In genomic region chr8:105685796-105686308, GRCm38 (mm10) we compare ENCODE assay signal across 8 mouse cellular contexts. TPM values are rescaled to one million over a fixed set of nuclear protein-coding genes. Genes with fewer than 3 reads are reported as not detected.
DNase-seq lines count a peak whose midpoint lies in the region; ATAC-seq and TF ChIP-seq lines count a peak whose summit lies in the region.

Gene Carmil2, plus strand, starts transcription at chr8:105686274.

- peak within 1 kb of the TSS; percentile 46 for H3K4me2 ChIP-seq in stomach, embryonic 15.5 days

- peak; percentile 82 for TF ChIP-seq CTCF in layer of hippocampus, adult 2 months (conservative IDR thresholded peaks at IDR 0.05)

- H3K36me3 ChIP-seq in limb, embryonic 10.5 days, result peaks cover 38% of the 10 kb centered on the region
- H3K36me3 ChIP-seq in midbrain, embryonic 10.5 days, result peaks cover 37% of the 10 kb centered on the region
- H3K36me3 ChIP-seq in stomach, embryonic 15.5 days, result peaks cover 15% of the 10 kb centered on the region

- DNase-seq in layer of hippocampus, adult 2 months (ENCODE audit: low spot score in 2 of 2), result peak in 1 of 2 experiments; percentile 55
- DNase-seq in layer of hippocampus, adult 9-10 months (ENCODE audit: low spot score), result no peak
- DNase-seq in c-Kit-positive CD71-negative TER-119-negative erythroid progenitor cells, embryonic 14.5 days (ENCODE audit: low read depth), result peak; percentile 62
- DNase-seq in gastrocnemius, adult 18-20 months (ENCODE audit: low spot score), result peak; percentile 70
- DNase-seq in induced T-regulatory cell, adult 2 months (ENCODE audit: low read depth), result peak; percentile 92
- DNase-seq in limb, embryonic 10.5 days (ENCODE audit: low spot score), result peak; percentile 67
- peak; percentile 55 for DNase-seq in midbrain, embryonic 10.5 days (ENCODE audit: low spot score)

- H3K4me1 ChIP-seq in limb, embryonic 10.5 days, result peaks cover 16% of the 10 kb centered on the region
- peaks cover 15% of the 10 kb centered on the region for H3K4me1 ChIP-seq in midbrain, embryonic 10.5 days
- peaks cover 7% of the 10 kb centered on the region for H3K4me1 ChIP-seq in stomach, embryonic 15.5 days

- 13% methylated on average over 26 of the region's 26 CpGs for WGBS in limb, embryonic 10.5 days
- 14% methylated on average over 26 of the region's 26 CpGs for whole genome bisulfite sequencing in midbrain, embryonic 10.5 days
- WGBS in stomach, embryonic 15.5 days, result 4% methylated on average over 25 of the region's 26 CpGs

- H3K27me3 ChIP-seq in limb, embryonic 10.5 days (ENCODE audit: low read depth, poor library complexity, severe bottlenecking), result peaks cover 10% of the 10 kb centered on the region; the same call in 1 of the 2 replicates
- H3K27me3 ChIP-seq in midbrain, embryonic 10.5 days (ENCODE audit: low read depth, poor library complexity, severe bottlenecking), result no peaks in the 10 kb centered on the region
- H3K27me3 ChIP-seq in stomach, embryonic 15.5 days (replicated peaks), result no peaks in the 10 kb centered on the region

- no peaks in the 10 kb centered on the region for H3K9me3 ChIP-seq in limb, embryonic 10.5 days (replicated peaks)
- H3K9me3 ChIP-seq in midbrain, embryonic 10.5 days (replicated peaks), result no peaks in the 10 kb centered on the region
- H3K9me3 ChIP-seq in stomach, embryonic 15.5 days, result no peaks in the 10 kb centered on the region

- H3K4me3 ChIP-seq in layer of hippocampus, adult 2 months, result no peak within 1 kb of the TSS
- peak within 1 kb of the TSS; percentile 37 for H3K4me3 ChIP-seq in limb, embryonic 10.5 days
- peak within 1 kb of the TSS; percentile 23; the same call in 1 of the 2 replicates for H3K4me3 ChIP-seq in midbrain, embryonic 10.5 days
- peak within 1 kb of the TSS; percentile 17; the same call in 1 of the 2 replicates for H3K4me3 ChIP-seq in stomach, embryonic 15.5 days (replicated peaks)

- no peak within 1 kb of the TSS for H3K9ac ChIP-seq in stomach, embryonic 15.5 days

- H3K27ac ChIP-seq in layer of hippocampus, adult 2 months, result no peak within 1 kb of the TSS
- peak within 1 kb of the TSS; percentile 61; the same call in 1 of the 2 replicates for H3K27ac ChIP-seq in limb, embryonic 10.5 days
- H3K27ac ChIP-seq in midbrain, embryonic 10.5 days (replicated peaks), result 0 out of 2 replicates have a peak within 1 kb of the TSS, but pooled peaks have one; percentile 1
- H3K27ac ChIP-seq in stomach, embryonic 15.5 days, result no peak within 1 kb of the TSS

- peak; percentile 37; the same call in 1 of the 2 replicates for ATAC-seq in stomach, embryonic 15.5 days (ENCODE audit: insufficient read depth, low FRiP score, low read depth)

RNA-seq across cellular contexts. Expression of gene Carmil2, which starts in this region (rescaled TPM):
- 10 to 100 TPM; 71.1 to 76.9 TPM for total RNA-seq in layer of hippocampus, adult 2 months (2021)
- under 1 TPM in 1 of 2 experiments, not detected in 1; 0.05 TPM for total RNA-seq in gastrocnemius, adult 18-20 months (2021)
- 0.33 and 0.51 TPM in 2 replicates for polyA plus RNA-seq in limb, embryonic 10.5 days (2016; fragmentation: Nextera tagmentation; extraction: Ambion mirVana)
- polyA plus RNA-seq in midbrain, embryonic 10.5 days (2016; fragmentation: Nextera tagmentation; extraction: Ambion mirVana), result 2.0 and 3.5 TPM in 2 replicates
- 1.2 and 1.4 TPM in 2 replicates for polyA plus RNA-seq in stomach, embryonic 15.5 days (2015; fragmentation: Nextera tagmentation; extraction: Ambion mirVana)

Comparison
In these comparisons a context has a peak if more than half of its experiments do, and no peak if none do; other contexts are left out.
1. RNA of gene Carmil2 (total RNA-seq): 71.1 to 76.9 TPM in layer of hippocampus, adult 2 months; 0.05 TPM in gastrocnemius, adult 18-20 months; every median in the first group is over 10 times any median in the second.
2. Peak in DNase-seq in gastrocnemius, adult 18-20 months; RNA of the gene not detected or under 1 TPM.
3. Peak in DNase-seq, H3K4me3 ChIP-seq and H3K27ac ChIP-seq in limb, embryonic 10.5 days; RNA of the gene not detected or under 1 TPM.